Mouse (Mus musculus) bone marrow macrophage, adult 2 months (primary cell): ENCODE results near the gene Smo.

Experiments
- CTCF ChIP-seq: IDR thresholded peaks from 2 replicates; pipeline ENCODE4 v1.5.1; 2012; ENCODE audit warnings: low read depth, mild to moderate bottlenecking, low read length, moderate library complexity
- POLR2A ChIP-seq: IDR thresholded peaks from 2 replicates; pipeline ENCODE4 v1.6.1; 2012; ENCODE audit warnings: mild to moderate bottlenecking, low read depth, low read length, borderline replicate concordance

GRCm38 (mm10) chr6:29699085-29699745, 36.1 kb upstream of the Smo start:
- TF ChIP-seq CTCF: no peak
- no peak for TF ChIP-seq POLR2A
